Mouse (Mus musculus): Measurements from ENCODE around the gene Parp9. TPM values are rescaled to one million over a fixed set of nuclear protein-coding genes. Genes with fewer than 3 reads are reported as not detected.
"Not testable (repeated sequence)": the region's sequence is repeated elsewhere in the genome, so short reads cannot be mapped to it uniquely, and the experiment has no call there.

The Parp9 gene
- polyA plus RNA-seq, 2 experiments = 4.3 to 7.6 TPM

GRCm38 (mm10) chr16:35949264-35949663 lies 11.0 kb downstream of the Parp9 start:
- Histone ChIP-seq H3K27me3 (ENCODE audit: control insufficient read depth, insufficient read depth, low read length) (no peaks in the 10 kb centered on the region), H3K4me2 (ENCODE audit: low read depth) (no peak overlapping the region), H3K4me1 (replicated peaks; ENCODE audit: control insufficient read depth in 2 of 2, insufficient read depth in 2 of 2, low read length in 1 of 2) (no peaks in the 10 kb centered on the region), H3K9ac (replicated peaks) (no peak overlapping the region), H3K27ac (no peak overlapping the region), H3K4me3 (ENCODE audit: insufficient read depth in 1 of 2, low read depth in 2 of 2, low read length in 2 of 2) (no peak overlapping the region), H3K36me3 (replicated peaks; ENCODE audit: control insufficient read depth, insufficient read depth, low read depth) (no peaks in the 10 kb centered on the region), H3K9me3 (ENCODE audit: control insufficient read depth, low read length) (no peaks in the 10 kb centered on the region)
- no peak for ATAC-seq (ENCODE audit: insufficient read depth)
- 66% methylated on average over 5 of the region's 5 CpGs for WGBS (ENCODE audit: insufficient replicate concordance)
- TF ChIP-seq EP300 (IDR thresholded peaks at IDR 0.05; ENCODE audit: low read depth) (no peak), CTCF (IDR thresholded peaks at IDR 0.05; ENCODE audit: low read depth) (no peak)
- DNase-seq (ENCODE audit: low read depth in 3 of 3, low spot score in 3 of 3) = no peak

GRCm38 (mm10) chr16:35951216-35951615 lies 12.9 kb downstream of the Parp9 start:
- DNase-seq (ENCODE audit: low read depth in 3 of 3, low spot score in 3 of 3) = no peak
- H3K36me3 ChIP-seq (replicated peaks; ENCODE audit: control insufficient read depth, insufficient read depth, low read depth) = no peaks in the 10 kb centered on the region
- no peak overlapping the region for H3K4me3 ChIP-seq (ENCODE audit: insufficient read depth in 1 of 2, low read depth in 2 of 2, low read length in 2 of 2)
- H3K9ac ChIP-seq (replicated peaks) = no peak overlapping the region
- no peaks in the 10 kb centered on the region for H3K27me3 ChIP-seq (ENCODE audit: control insufficient read depth, insufficient read depth, low read length)
- no peaks in the 10 kb centered on the region for H3K4me1 ChIP-seq (replicated peaks; ENCODE audit: control insufficient read depth in 2 of 2, insufficient read depth in 2 of 2, low read length in 1 of 2)
- 73% methylated on average over 3 of the region's 3 CpGs for WGBS (ENCODE audit: insufficient replicate concordance)
- no peak for ATAC-seq (ENCODE audit: insufficient read depth)
- no peak overlapping the region for H3K27ac ChIP-seq
- TF ChIP-seq EP300 (IDR thresholded peaks at IDR 0.05; ENCODE audit: low read depth) (no peak), CTCF (IDR thresholded peaks at IDR 0.05; ENCODE audit: low read depth) (no peak)
- no peaks in the 10 kb centered on the region for H3K9me3 ChIP-seq (ENCODE audit: control insufficient read depth, low read length)
- H3K4me2 ChIP-seq (ENCODE audit: low read depth) = no peak overlapping the region

GRCm38 (mm10) chr16:35952628-35953130 lies 14.4 kb downstream of the Parp9 start:
- no peaks in the 10 kb centered on the region for H3K9me3 ChIP-seq (ENCODE audit: control insufficient read depth, low read length)
- H3K4me1 ChIP-seq (replicated peaks; ENCODE audit: control insufficient read depth in 2 of 2, insufficient read depth in 2 of 2, low read length in 1 of 2) = no peaks in the 10 kb centered on the region
- no peak overlapping the region for H3K4me3 ChIP-seq (ENCODE audit: insufficient read depth in 1 of 2, low read depth in 2 of 2, low read length in 2 of 2)
- H3K36me3 ChIP-seq (replicated peaks; ENCODE audit: control insufficient read depth, insufficient read depth, low read depth) = no peaks in the 10 kb centered on the region
- ATAC-seq (ENCODE audit: insufficient read depth) (no peak), DNase-seq (ENCODE audit: low read depth in 3 of 3, low spot score in 3 of 3) (no peak)
- no peak overlapping the region for H3K4me2 ChIP-seq (ENCODE audit: low read depth)
- no peak overlapping the region for H3K27ac ChIP-seq
- WGBS (ENCODE audit: insufficient replicate concordance) = 69% methylated on average over 5 of the region's 5 CpGs
- no peaks in the 10 kb centered on the region for H3K27me3 ChIP-seq (ENCODE audit: control insufficient read depth, insufficient read depth, low read length)
- H3K9ac ChIP-seq (replicated peaks) = no peak overlapping the region
- no peak for TF ChIP-seq EP300 (IDR thresholded peaks at IDR 0.05; ENCODE audit: low read depth)
- no peak for TF ChIP-seq CTCF (IDR thresholded peaks at IDR 0.05; ENCODE audit: low read depth)

GRCm38 (mm10) chr16:35965991-35966390 lies 27.7 kb downstream of the Parp9 start:
- H3K9ac ChIP-seq (replicated peaks); H3K36me3 ChIP-seq (replicated peaks; ENCODE audit: control insufficient read depth, insufficient read depth, low read depth); H3K4me1 ChIP-seq (replicated peaks; ENCODE audit: control insufficient read depth in 2 of 2, insufficient read depth in 2 of 2, low read length in 1 of 2); ATAC-seq (ENCODE audit: insufficient read depth); H3K27ac ChIP-seq; H3K4me2 ChIP-seq (ENCODE audit: low read depth); H3K9me3 ChIP-seq (ENCODE audit: control insufficient read depth, low read length); DNase-seq (ENCODE audit: low read depth in 3 of 3, low spot score in 3 of 3); H3K4me3 ChIP-seq (ENCODE audit: insufficient read depth in 1 of 2, low read depth in 2 of 2, low read length in 2 of 2); H3K27me3 ChIP-seq (ENCODE audit: control insufficient read depth, insufficient read depth, low read length): not testable (repeated sequence)
- WGBS (ENCODE audit: insufficient replicate concordance) = 63% methylated on average over 3 of the region's 4 CpGs

GRCm38 (mm10) chr16:35966411-35967115 lies 28.3 kb downstream of the Parp9 start:
- DNase-seq (ENCODE audit: low read depth in 3 of 3, low spot score in 3 of 3) (no peak), ATAC-seq (ENCODE audit: insufficient read depth) (no peak)
- no peak overlapping the region for H3K9ac ChIP-seq (replicated peaks)
- no peaks in the 10 kb centered on the region for H3K27me3 ChIP-seq (ENCODE audit: control insufficient read depth, insufficient read depth, low read length)
- H3K4me3 ChIP-seq (ENCODE audit: insufficient read depth in 1 of 2, low read depth in 2 of 2, low read length in 2 of 2) = no peak overlapping the region
- no peak overlapping the region for H3K4me2 ChIP-seq (ENCODE audit: low read depth)
- H3K9me3 ChIP-seq (ENCODE audit: control insufficient read depth, low read length) = no peaks in the 10 kb centered on the region
- no peak for TF ChIP-seq EP300 (IDR thresholded peaks at IDR 0.05; ENCODE audit: low read depth)
- H3K36me3 ChIP-seq (replicated peaks; ENCODE audit: control insufficient read depth, insufficient read depth, low read depth) = no peaks in the 10 kb centered on the region
- 52% methylated on average over 5 of the region's 5 CpGs for whole genome bisulfite sequencing (ENCODE audit: insufficient replicate concordance)
- H3K4me1 ChIP-seq (replicated peaks; ENCODE audit: control insufficient read depth in 2 of 2, insufficient read depth in 2 of 2, low read length in 1 of 2) = no peaks in the 10 kb centered on the region; a peak in 1 of 4 replicates
- H3K27ac ChIP-seq = no peak overlapping the region
